Mouse (Mus musculus) adrenal gland, postnatal 10 days (tissue): ENCODE results near the gene Col2a1. TPM values are rescaled to one million over a fixed set of nuclear protein-coding genes. Genes with fewer than 3 reads are reported as not detected.
A peak's percentile ranks its signal among the peaks of the same experiment; 100 is the strongest.

Experiments
- DNase-seq: peaks from one replicate; pipeline ENCODE4 v3.0.0; 2021; ENCODE audit warnings: mixed read lengths
- total RNA-seq, 2 experiments: library from RNA; stranded (reverse); gene quantifications; 2 replicates each; pipeline ENCODE4 v1.2.3; 2021

The Col2a1 gene
- total RNA-seq, 2 experiments from 2014 or later = 0.33 to 17.3 TPM

DNA sequence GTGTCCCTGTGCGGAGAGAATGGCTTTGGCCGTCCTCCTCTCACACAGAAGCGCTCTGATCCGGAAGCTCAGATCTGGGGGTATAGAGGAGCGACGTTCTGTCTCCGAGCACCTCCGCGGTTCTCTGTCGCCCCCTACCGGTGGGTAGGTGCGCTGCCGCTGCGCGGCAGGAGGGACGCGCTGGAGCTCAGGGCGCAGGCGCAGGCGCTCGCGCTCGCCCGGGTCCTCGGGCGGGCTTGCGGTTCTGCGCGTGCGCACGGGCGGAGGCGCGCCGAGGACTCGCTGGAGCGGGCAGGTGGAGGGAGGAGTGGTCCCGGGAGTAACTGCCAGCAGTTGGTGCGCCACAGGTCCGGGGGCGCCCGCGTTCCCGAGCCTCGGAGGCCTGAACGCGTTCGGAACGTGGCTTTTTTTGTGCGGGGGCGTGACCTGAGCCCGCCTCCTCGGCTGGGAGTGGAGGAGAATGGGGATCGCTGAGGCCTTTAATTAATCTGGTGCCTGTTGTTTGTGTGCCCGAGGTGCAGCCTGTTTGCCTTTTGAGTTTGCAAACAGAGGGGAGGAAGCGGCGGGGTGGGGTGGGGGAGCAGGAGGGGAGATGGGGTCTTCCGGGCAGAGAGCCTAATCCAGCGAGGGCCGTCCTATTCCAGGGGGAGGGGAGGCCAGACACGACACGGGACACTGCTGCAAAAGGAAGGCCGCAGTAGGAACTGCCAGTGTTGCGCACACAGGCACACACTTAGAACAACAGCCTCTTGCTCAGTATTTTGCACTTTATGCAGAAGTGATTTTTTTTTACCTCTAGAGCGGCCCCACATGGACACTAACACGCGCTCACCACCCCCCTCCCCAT is 40.3 kb downstream of the Col2a1 start, which contains the start of gene Tmem106c:
Tmem106c (plus strand) TSS at position 212 of the 847 bp plus-strand sequence.
- DNase-seq = peak; percentile 94

DNA sequence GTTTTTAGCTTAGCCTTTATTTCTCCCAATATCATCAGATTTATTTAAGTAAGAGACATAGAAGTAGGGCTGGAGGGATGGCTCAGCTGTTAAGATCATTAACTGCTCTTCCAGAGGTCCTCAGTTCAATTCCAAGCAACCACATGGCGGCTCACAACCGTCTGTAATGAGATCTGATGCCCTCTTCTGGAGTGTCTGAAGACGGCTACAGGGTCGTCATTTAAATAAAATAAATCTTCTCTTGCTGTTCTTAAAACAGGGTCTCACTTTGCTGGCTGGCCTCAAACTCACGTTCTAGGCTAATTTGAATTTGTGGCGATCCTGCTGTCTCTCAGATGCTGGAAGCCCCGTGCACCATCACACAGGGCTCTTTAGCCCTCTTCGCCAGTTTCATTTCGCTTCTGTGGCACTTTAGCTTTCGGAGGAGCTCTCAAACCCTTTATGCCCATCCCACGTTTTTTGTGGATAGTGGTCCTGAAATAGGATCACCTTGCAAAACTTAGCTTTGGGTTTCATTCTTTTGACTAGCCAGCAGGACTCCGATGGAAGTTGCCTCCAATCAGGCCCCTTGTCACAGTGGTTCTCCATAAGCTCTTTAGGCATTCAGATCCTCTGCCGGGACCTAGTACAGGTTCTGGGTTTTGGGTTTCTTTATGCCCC is 41.0 kb downstream of the Col2a1 start:
- no peak for DNase-seq

DNA sequence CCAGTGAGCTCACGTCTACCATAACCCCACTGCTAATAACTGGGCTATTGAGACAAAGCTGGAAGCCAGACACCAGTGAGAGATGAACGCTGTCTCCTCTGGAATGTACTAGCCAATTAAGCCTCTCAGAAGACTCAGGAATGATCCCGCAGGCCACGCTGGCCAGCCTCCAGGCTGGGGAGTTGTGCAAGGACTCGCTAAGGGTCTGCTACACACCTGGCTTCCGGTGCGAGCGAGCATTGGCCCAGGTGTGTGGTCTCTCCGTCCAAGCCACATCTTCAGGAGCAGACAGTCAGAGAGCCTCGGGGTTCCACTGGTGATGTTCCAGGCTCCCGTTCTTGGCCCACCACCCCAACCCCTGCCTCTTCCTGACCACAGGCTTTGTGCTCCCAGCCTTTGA is 48.1 kb downstream of the Col2a1 start:
- no peak for DNase-seq

DNA sequence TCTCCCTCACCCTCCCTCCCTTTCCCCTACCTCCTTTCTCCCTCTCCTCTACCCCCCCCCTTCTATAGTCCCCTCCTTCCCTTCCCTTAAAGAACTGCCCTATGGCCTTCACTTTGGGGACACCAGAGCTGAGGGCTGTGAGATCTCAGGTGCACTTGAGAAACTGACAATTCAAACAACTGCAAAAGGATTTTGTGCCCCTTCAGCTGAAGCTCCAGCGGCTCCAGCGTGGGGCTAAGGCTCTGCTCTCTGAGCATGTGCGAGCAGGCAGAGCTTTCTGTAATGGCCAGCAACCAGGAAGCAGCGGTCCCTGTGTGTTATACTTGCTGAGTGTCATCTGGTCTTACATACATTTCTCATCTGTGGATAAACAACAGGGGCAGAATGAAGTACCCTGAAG is 48.8 kb downstream of the Col2a1 start:
- no peak for DNase-seq

DNA sequence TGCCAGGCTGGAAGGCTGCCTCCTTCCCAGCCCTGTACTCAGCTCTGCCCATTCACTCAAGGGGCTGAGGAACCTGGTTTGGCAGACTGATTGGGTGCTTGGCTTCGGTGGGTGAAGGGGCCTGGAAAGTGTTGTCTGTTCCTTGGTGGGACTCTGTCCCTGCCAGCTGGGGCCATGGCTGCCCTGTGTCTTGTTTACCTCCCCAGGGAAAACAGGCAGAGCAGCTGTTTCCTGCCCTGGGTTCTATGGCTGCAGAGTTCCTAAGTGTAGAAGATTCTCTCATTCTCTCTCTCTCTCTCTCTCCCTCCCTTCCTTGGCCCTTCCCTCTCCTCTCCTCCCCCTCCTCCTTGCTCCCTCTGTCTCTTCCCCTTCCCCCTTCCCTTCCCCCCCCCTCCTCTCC is 49.2 kb downstream of the Col2a1 start:
- no peak for DNase-seq

DNA sequence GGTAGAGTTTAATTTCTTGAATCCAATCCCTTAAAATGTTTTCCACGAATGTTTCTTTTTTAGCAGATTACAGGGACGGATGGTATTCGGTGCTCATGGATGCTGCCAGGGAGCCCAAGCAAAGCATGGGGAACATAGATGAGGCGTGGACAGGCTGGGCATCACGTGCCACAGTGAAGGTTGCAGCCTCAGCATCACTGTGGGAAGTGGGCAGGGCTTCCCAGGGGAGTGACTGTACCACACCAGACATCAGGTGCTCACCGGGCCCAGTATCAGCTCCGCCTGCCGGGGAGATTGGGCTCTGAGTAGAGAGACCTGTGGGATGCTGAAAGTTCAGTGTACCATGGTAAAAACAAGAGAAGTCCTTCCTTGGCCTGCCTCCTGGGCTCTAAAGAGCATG is 49.8 kb downstream of the Col2a1 start:
- no peak for DNase-seq

DNA sequence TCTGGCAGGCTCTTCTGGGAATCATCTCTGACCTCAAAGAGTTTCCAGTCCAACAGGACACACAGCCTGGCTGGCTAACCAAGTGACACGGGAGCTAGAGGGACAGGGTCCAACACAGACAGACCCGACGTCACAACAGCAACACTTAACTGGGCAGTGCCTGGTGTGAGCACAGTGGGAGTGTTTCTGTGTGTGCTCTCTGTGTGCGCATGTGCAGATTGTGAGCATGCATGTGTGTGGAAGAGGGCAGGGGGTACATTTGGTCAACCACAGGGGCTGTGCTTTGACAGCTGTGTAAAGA is 51.7 kb downstream of the Col2a1 start:
- DNase-seq = no peak

DNA sequence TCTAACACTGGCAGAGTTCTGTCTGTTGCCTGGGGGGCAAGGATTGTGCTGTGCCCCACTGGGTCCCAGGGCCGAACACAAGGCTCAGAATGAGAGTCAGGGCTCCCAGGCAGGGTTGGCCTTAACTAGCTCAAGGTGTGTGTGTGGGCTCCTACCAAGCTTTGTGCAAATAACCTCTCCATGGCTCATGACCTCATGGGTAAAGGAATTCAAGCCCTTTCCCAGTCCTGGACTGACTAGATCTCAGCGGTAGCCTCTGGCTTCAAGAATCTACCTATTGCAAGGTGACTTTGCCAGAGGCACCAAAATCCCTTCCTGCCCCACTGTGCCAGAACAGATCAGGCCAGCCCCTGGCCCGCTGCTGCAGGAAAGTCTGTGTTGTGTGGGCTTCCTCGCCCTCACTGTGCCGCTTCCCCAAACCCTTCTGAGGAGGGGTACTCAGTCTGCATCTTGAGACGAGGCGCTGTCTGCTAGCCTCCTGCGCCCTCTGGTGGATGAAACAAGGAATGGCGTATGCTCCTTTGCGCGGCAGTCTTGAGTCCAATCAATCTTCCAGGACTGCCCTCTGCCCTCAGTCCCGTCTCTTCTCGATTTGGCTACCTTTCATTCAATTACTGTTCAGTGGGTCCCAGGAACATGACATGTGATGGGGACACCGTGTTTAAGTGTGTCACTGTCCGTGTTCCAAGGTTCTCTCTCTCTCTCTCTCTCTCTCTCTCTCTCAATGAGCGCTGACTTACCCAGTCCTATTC is 52.2 kb downstream of the Col2a1 start:
- DNase-seq = peak; percentile 74

DNA sequence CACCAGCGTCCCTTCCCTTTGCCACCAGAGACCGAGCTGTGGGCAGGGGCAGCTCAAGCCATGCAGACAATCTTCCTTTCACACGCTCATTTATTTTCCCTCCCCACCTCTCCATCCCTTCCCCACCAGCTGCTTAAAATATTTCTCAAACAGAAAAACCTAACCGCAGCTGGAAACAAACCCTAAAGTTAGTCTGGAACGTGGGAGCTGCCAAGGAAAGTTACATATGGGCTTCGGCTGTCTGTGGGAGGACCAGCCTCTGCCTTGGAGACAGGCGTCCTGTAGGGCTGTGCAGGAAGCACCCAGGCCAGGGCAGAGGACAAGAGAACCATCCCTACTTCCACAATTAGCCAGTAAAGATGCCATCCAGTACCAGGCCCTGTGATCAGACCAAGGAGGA is 54.3 kb downstream of the Col2a1 start:
- no peak for DNase-seq

DNA sequence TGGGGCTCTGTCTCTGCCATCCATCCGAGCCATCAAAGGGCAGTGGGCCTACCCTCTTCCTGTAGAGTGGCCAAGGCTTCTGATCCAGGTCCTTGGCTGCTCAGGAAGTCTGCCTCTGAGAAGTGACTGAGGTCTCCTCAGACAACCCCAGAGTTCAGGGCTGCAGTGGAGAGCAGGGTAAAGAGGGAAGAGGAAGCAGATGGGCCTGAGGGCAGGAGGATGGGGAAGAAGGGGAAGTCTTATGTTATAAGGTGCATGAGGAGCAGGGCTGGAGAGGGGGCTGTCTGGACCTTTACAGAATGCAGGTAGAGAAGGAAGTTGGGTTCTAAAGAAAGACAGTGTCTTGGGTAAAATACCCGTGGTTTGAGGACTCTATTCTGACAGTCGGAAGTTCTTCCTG is 54.8 kb downstream of the Col2a1 start:
- no peak for DNase-seq

DNA sequence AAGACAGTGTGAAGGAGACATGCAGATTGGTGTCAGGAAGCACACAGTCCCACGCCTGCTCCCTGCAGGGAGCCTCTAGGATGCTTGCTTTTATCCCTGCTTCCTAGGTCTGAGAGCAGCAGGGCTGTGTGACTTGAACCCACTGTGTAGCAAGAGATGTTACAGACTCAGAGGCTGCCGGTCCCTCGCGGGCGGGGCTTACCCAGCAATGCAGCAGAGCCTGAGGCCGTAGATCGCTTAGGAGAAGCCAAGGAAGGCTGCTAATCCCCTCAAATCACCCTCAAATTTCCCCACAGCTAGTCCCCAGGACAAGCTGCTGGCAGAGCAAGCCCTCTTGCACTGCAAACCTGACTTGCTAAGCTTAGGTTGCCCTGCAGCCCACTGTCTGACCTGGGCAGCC is 55.8 kb downstream of the Col2a1 start:
- no peak for DNase-seq

DNA sequence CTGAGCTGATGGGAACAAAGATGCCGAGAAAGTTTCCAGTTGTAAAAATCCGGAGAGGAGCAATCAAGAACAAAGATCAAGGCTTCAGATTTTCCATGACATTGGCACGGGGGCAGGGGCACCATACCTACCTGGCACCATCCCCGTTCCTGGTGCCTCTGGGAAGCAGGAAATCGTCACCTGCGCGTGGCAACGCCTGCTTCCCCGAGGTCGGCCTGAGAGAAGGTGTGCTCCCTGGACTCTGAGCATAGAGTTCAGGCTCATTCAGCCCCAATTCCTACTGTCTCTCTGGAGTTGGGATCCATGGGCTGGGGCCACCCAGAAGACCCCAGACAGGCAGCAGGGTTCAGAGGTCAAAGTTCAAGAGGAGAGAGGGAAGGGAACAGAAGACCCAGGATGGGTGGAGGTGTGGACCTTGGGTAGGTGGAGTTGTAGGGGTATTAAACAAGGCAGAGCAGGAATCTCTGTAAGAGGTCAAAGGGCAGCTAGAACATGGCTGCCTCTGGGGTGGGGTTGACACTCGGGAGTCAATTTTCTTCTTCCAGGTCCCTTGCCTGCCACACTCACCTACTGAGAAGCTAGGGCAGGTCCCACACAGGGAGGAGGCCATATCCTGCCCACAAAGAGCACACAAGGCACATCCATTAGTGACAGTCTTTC is 58.7 kb downstream of the Col2a1 start:
- no peak for DNase-seq

DNA sequence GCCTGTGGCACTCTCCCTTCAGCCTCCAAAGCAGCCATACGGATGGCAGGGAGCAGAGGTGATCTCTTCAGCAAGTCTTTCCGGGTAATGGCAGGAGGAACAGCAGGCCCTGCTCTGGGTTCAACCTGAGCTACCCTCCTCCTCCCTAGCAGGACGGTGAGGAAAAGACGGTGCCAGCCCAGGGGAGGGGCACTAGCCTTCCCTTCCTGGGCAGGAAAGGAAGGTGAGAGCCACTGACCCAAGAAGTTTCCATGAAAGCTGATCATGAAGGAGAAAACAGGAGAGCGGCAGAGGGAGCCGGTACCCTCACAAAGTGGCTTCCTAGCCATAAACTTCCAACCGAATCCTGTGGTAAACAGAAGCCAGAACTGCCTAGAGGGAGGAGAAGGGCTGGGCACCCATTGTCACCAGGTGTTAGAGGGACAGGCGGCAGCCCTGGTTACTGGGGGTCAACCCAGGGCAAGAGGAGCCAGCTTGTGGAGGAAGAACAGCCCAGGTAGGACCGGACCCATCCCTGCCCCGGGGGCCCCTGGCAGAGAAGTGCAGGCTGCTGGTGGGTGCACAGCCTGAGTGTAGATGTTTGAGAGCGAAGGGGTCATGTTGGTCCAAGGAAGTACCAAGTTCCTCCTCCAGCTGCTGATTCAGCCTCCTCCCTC is 59.4 kb downstream of the Col2a1 start:
- DNase-seq = no peak

DNA sequence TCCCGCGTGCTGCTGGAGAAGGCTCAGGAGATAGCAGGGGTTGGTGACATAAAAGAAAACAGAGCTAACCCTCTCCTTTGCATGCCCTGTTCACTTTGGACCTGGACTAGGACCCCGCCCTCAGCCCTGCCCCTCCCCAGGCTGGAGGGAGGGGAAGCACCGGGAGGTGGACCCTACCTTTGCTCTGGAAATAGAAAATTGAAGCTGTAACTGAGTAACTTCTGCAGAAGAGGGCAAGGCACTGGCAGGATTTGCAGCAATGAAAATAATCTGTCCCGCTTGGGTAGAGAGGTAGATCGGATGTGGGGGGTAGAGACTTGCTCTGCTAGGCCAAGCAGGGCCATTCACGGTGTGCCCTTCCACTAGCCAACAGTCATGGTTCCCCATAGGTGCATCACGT is 61.1 kb downstream of the Col2a1 start:
- DNase-seq = no peak

DNA sequence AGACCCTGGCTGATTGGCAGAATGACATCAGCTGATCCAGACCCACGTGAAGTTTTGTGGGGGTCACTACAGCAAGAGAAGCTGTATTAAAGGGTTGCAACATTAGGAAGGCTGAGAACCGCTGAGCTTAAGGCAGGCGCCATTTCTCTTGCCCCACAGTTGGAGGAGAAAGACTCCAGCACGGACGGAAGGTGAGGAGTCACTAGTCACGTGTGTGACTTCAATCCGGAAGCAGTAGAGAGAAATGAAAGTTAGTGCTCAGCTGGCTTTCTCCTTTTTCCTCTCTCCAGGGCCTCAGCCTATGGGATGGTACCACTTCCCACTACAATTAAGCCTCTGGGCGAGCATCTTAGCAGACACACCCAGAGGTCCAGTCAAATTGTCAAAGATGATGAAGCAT is 62.0 kb downstream of the Col2a1 start:
- DNase-seq = no peak

DNA sequence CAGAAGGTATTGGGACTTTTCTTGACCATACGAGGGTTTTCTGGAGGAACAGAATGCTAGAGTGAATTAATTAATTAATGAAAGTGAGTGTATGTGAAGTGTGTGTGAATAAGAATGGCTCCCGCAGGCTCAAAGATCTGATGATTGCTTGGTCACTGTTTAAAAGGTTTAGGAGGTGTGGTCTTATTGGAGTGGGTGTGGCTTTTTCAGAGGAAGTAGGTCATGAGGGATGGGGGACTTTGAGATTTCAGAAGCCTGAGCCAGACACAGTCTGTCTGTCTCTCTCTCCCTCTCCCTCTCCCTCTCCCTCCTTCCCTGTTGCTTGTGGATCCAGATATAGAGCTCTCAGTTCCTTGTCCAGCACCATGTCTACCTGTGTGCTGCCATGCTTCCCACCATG is 63.2 kb downstream of the Col2a1 start:
- no peak for DNase-seq

DNA sequence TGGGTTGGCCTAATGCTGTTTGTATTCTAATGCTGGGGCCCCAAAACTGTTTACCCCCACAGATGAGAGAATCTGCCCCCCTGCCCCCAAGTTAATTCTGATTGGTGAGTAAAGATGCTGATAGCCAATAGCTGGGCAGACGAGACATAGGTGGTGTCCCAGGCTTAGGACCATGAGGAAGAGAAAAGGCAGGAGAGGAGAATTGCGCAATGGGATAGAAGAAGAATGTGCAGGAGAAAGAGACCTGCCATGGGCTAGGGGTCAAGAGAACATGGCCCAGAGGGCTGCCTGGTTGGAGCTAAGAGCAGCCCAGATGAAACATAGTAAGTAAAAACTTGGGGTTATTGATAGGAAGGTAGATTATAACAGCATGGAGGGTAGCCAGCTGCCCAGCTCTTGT is 64.4 kb downstream of the Col2a1 start:
- no peak for DNase-seq

DNA sequence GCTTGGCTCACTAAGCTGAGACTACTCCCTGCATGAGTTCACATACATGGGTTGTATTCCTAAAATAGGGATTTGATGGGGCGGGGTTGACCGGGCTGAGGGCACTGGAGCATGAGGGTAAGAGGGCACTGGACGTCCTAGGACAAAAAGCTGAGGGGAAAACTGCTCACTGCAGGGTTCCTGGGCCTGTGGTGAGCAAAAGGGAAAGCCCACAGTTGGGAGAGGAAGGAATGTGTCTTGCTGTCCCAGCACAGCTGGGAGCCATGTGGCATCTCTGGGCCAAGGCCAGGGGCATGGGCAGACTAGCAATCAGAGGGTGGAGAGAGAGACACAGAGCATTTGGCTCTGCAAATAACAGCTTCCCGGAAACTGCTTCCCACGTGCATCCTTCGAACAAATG is 65.9 kb downstream of the Col2a1 start:
- no peak for DNase-seq

DNA sequence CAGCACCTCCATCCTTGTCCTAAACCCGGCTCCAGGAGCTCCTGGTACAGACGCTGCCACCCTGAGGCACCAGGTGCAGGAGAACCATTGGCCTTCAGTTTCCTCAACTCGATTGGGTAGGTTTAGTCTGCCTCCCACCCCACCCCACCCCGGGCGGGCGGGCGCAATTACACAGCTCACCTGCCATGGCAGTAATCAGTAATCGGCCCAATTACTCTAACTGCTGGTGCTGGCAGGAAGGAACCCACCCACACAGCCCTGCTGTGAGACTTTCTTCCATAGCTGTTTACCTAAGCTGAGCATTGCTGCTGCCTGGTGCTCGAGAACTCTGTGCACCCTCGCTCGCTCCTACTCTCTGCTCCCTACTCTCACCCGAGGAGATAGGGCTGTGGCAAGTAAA is 72.1 kb downstream of the Col2a1 start:
- DNase-seq = no peak

DNA sequence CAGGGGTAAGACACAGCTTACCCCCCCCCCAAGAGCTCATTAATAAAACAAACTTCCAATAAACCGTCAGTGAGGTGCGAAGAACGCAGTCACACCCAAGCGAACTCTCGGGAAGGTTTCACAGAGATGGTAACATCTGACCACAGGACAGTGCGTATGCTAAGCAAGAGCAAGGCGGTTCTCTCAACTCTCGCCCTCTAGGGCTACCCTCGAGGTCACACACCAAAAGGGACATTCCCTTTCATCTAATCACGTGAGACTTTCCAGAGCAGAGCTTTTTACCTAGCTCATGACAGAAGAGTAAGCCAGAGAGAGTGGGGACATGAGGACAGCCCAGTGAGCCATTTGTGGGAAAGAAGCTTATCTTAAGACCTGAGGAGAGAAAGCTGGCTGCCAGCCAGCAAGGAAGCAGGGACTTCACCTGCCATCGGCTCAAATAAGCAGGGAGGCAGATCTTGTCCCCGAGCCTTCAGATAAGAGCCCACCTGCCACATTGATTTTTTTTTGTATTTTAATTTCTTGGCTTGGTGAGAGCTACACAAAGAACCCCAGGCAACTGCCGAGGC is 75.2 kb downstream of the Col2a1 start:
- DNase-seq = no peak

DNA sequence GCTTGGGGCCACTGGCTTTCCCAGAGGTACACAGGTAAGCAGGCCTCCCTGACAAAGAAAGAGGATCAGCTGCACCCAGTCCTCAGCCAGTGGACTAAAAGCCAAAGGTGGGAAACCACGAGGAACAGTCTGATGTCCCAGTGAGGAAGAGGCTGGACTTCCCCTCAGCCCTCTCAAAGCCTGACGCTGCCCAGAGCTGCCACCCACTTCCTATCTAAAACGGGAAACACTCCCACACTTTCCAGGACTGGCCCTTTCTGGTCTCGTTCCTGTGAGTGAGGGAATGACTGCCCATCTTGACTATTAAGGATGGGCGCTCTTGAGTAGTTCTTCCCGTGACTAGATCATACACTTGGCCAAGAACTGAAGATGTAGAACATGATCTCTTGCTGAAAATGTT is 76.7 kb downstream of the Col2a1 start:
- DNase-seq = no peak

DNA sequence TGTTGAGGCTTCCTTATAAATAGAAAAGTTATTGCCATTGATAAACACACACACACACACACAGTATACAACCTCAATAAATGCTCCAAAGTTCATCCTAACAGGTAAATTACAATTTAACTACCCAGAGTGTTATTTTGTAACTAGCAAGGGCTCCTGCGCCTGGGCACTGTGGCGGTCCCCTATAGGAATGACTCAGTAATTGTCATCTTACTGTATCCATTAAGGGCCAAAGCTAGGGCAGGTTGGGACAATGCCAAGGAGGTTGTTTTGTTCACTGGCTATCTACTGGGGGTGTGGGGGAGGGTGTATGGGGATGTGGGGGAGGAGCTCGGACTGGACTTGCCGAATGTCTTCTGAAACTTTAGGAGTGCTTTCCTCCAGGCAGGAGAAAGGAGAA is 77.5 kb downstream of the Col2a1 start:
- no peak for DNase-seq
